Mouse (Mus musculus) sigmoid colon, adult 10 weeks (tissue): Measurements from ENCODE around the gene Lipo2. TPM values are rescaled to one million over a fixed set of nuclear protein-coding genes. Genes with fewer than 3 reads are reported as not detected.

Experiments
- polyA plus RNA-seq: library from polyadenylated mRNA; stranded (reverse); fragments of 350-450 nt; fragmentation: Illumina TruSeq; extraction: RNeasy Lipid Tissue Mini Kit (QIAGEN cat#74804); gene quantifications from one replicate; pipeline ENCODE4 v1.2.3, GENCODE M21; 2014; ENCODE audit warnings: low read depth, low replicate concordance

Lipo2 gene
- not detected for polyA plus RNA-seq

GRCm38 (mm10) chr19:33751259-33751658, at the start of gene Lipo2:
TSS of gene Lipo2 (minus strand) at chr19:33751359.

GRCm38 (mm10) chr19:33787359-33787758, 36.2 kb upstream of the Lipo2 start, which contains the start of gene Lipo1:
TSS of gene Lipo1 (minus strand) at chr19:33787459.

GRCm38 (mm10) chr19:33761287-33762086, 10.3 kb upstream of the Lipo2 start, which contains the start of gene Lipo3:
TSS of gene Lipo3 (minus strand) at chr19:33761951.

Other genes with a start within 250 kb of the Lipo2 start
- gene Lipo4, start 233.6 kb downstream of the Lipo2 start, polyA plus RNA-seq = not detected
- gene Gm8978, start 126.1 kb downstream of the Lipo2 start, polyA plus RNA-seq = not detected
- gene Lipo3, start 10.6 kb upstream of the Lipo2 start, polyA plus RNA-seq = 120 TPM
- not detected for gene Lipo1, start 36.1 kb upstream of the Lipo2 start, polyA plus RNA-seq
- not detected for gene Lipf, start 209.8 kb upstream of the Lipo2 start, polyA plus RNA-seq